Mouse (Mus musculus) midbrain, postnatal 0 days (tissue): ENCODE measurements at regions not wholly inside any gene's neighbourhood (a gene's known extent, or its start where the extent isn't known, plus 50 kb on each side); places are given as distances from the start of the nearest gene placed in this dataset.

Source experiments
- ATAC-seq: fragments of 200-750 bp; cut with Nextera tagmentation; 2 replicates; pipeline ENCODE4 v1.8.0; 2017; ENCODE audit warnings: moderate number of reproducible peaks, mild to moderate bottlenecking, moderate TSS enrichment, moderate library complexity; ENCODE audit not compliant: low FRiP score
- DNase-seq: peaks from one replicate; pipeline ENCODE4 v3.0.0-alpha.2; 2015; ENCODE audit warnings: low spot score
- H3K27ac ChIP-seq: fragments of 300-500 bp; sonication (generic); 2 replicates; pipeline ENCODE4 v1.5.1; 2014; ENCODE audit warnings: low read depth, mild to moderate bottlenecking, low read length, mixed read lengths
- H3K27me3 ChIP-seq: fragments of 300-500 bp; sonication (generic); 2 replicates; pipeline ENCODE4 v1.6.1; 2014; ENCODE audit warnings: low read length, control low read depth, mixed read lengths; ENCODE audit not compliant: insufficient read depth
- H3K36me3 ChIP-seq: fragments of 300-500 bp; sonication (generic); 2 replicates; pipeline ENCODE4 v1.6.1; 2014; ENCODE audit warnings: low read length, control low read depth, mixed read lengths; ENCODE audit not compliant: insufficient read depth
- H3K4me1 ChIP-seq: fragments of 300-500 bp; sonication (generic); 2 replicates; pipeline ENCODE4 v1.6.1; 2014; ENCODE audit warnings: mild to moderate bottlenecking, control low read depth, antibody characterized with exemption, low read length, mixed read lengths; ENCODE audit not compliant: insufficient read depth
- H3K4me2 ChIP-seq: fragments of 300-500 bp; sonication (generic); 2 replicates; pipeline ENCODE4 v1.6.1; 2014; ENCODE audit warnings: low read depth, mild to moderate bottlenecking, low read length, mixed read lengths; ENCODE audit not compliant: poor library complexity, severe bottlenecking
- H3K4me3 ChIP-seq: fragments of 300-500 bp; sonication (generic); 2 replicates; pipeline ENCODE4 v1.5.1; 2014; ENCODE audit warnings: low read depth, mild to moderate bottlenecking, low read length, moderate library complexity
- H3K9ac ChIP-seq: fragments of 300-500 bp; sonication (generic); replicated peaks from 2 replicates; pipeline ENCODE4 v1.6.1; 2014; ENCODE audit warnings: mild to moderate bottlenecking, low read length, moderate library complexity, mixed read lengths; ENCODE audit not compliant: poor library complexity, severe bottlenecking
- H3K9me3 ChIP-seq: fragments of 300-500 bp; sonication (generic); 2 replicates; pipeline ENCODE4 v1.6.1; 2016; ENCODE audit warnings: low read length, control low read depth
- CTCF ChIP-seq: IDR thresholded peaks from 2 replicates; pipeline ENCODE4 v1.5.1; 2016; ENCODE audit warnings: antibody characterized with exemption, mild to moderate bottlenecking
- WGBS: fragments of 180-500 bp; shearing (Covaris S2); extraction: QIAGEN DNeasy Blood & Tissue Kit; methylation state at CpG from one replicate; pipeline ENCODE4 v1.1.7; 2014; 5-methylcytosine and 5-hydroxymethylcytosine counted together

GRCm38 (mm10) chr11:19866262-19866661 is 57.9 kb upstream of the Spred2 start:
- 48% methylated on average over 2 of the region's 2 CpGs for WGBS
- H3K9ac ChIP-seq, result no peak overlapping the region
- H3K27ac ChIP-seq, result no peak overlapping the region
- DNase-seq, result no peak
- no peak for ATAC-seq
- H3K9me3 ChIP-seq, result no peaks in the 10 kb centered on the region
- H3K4me3 ChIP-seq, result no peak overlapping the region
- no peaks in the 10 kb centered on the region for H3K36me3 ChIP-seq
- H3K27me3 ChIP-seq, result no peaks in the 10 kb centered on the region
- no peaks in the 10 kb centered on the region for H3K4me1 ChIP-seq
- no peak overlapping the region for H3K4me2 ChIP-seq
- TF ChIP-seq CTCF, result no peak

- Histone ChIP-seq H3K4me2 (no peak overlapping the region), H3K36me3 (no peaks in the 10 kb centered on the region), H3K9ac (no peak overlapping the region), H3K27ac (no peak overlapping the region), H3K4me1 (no peaks in the 10 kb centered on the region), H3K27me3 (no peaks in the 10 kb centered on the region), H3K9me3 (no peaks in the 10 kb centered on the region), H3K4me3 (no peak overlapping the region)
- ATAC-seq (no peak), DNase-seq (no peak)
- TF ChIP-seq CTCF, result no peak
- WGBS, result 77% methylated on average over 3 of the region's 3 CpGs
Measured at GRCm38 (mm10) chr11:19869671-19870070, 54.5 kb upstream of the Spred2 start.

- WGBS, result 61% methylated on average over 7 of the region's 7 CpGs
- ATAC-seq, result no peak
Measured at GRCm38 (mm10) chr11:19870136-19870535, 54.0 kb upstream of the Spred2 start.

GRCm38 (mm10) chr11:19873796-19874195 is 50.4 kb upstream of the Spred2 start:
- Histone ChIP-seq H3K4me2 (no peak overlapping the region), H3K4me1 (no peaks in the 10 kb centered on the region; the same call in 1 of the 2 replicates), H3K36me3 (no peaks in the 10 kb centered on the region), H3K27ac (no peak overlapping the region), H3K27me3 (no peaks in the 10 kb centered on the region), H3K9me3 (no peaks in the 10 kb centered on the region), H3K9ac (no peak overlapping the region), H3K4me3 (no peak overlapping the region)
- TF ChIP-seq CTCF, result no peak
- no peak for ATAC-seq
- WGBS, result 89% methylated on average over 6 of the region's 6 CpGs
- DNase-seq, result no peak

More at GRCm38 (mm10) chr11:19870136-19870535, 54.0 kb upstream of the Spred2 start:
- TF ChIP-seq CTCF, result no peak
- H3K27me3 ChIP-seq, result no peaks in the 10 kb centered on the region
- DNase-seq, result no peak
- H3K36me3 ChIP-seq, result no peaks in the 10 kb centered on the region
- H3K9me3 ChIP-seq, result no peaks in the 10 kb centered on the region
- no peak overlapping the region for H3K9ac ChIP-seq
- no peak overlapping the region for H3K4me3 ChIP-seq
- no peak overlapping the region for H3K4me2 ChIP-seq
- no peaks in the 10 kb centered on the region for H3K4me1 ChIP-seq
- H3K27ac ChIP-seq, result no peak overlapping the region
